Mouse (Mus musculus): ENCODE results near the gene Stk16.

Stk16 gene

GRCm38 (mm10) chr1:75236117-75237050 is 25.7 kb downstream of the Stk16 start, which contains the start of gene Dnajb2:
Gene Dnajb2 (plus strand): TSS chr1:75236406.
- peak; percentile 85 for DNase-seq (ENCODE audit: extremely low spot score)

- DNase-seq (ENCODE audit: extremely low spot score): no peak
Measured at GRCm38 (mm10) chr1:75239591-75239990, 29.0 kb downstream of the Stk16 start.

- no peak for DNase-seq (ENCODE audit: extremely low spot score)
Measured at GRCm38 (mm10) chr1:75243411-75243810, 32.8 kb downstream of the Stk16 start.

- DNase-seq (ENCODE audit: extremely low spot score): no peak
Measured at GRCm38 (mm10) chr1:75244175-75244826, 33.7 kb downstream of the Stk16 start.

- peak; percentile 45 for DNase-seq (ENCODE audit: extremely low spot score)
Measured at GRCm38 (mm10) chr1:75244836-75245235, 34.2 kb downstream of the Stk16 start.

DNA sequence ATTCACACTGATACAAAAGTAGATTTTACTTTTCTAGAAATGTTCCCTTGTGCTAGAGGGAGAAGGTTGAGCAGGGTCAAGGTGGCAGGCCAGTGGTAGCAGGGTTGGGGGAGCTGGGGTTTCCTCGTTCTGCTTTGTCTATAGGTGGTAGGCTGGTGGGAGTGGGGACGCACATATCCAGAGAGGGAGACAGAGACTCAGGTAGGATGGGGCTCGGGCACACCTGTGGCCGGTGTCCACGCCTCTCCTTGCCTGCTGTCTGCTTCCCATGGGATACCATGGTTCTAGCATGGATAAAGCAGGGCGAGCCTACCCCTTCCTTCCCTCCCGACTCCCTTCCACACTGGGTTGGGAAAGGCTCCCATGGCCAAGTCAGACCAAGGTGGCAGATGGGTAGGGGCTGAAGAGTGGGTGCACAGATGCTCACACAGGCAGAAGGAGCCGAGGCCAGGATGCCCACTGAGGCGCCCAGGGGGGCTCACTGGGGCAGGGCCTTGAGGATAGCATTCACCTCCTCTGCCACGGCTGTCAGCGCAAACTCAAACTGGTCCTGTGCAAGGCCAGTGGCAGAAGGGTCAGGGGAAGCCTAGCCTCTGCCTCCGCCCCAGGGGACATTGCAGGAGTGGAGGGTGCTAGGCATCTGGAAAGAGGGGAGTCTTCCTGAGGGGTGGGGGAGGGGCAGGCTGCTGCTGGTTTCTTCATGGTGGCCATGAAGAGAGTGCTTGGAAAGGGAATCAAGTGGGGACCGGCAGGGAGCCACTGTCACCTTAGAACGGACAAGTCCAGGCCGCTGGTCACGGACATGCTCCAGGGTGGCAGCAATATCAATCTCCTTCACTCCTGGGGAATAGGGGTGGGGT is 36.7 kb downstream of the Stk16 start:
- DNase-seq (ENCODE audit: extremely low spot score): no peak

DNA sequence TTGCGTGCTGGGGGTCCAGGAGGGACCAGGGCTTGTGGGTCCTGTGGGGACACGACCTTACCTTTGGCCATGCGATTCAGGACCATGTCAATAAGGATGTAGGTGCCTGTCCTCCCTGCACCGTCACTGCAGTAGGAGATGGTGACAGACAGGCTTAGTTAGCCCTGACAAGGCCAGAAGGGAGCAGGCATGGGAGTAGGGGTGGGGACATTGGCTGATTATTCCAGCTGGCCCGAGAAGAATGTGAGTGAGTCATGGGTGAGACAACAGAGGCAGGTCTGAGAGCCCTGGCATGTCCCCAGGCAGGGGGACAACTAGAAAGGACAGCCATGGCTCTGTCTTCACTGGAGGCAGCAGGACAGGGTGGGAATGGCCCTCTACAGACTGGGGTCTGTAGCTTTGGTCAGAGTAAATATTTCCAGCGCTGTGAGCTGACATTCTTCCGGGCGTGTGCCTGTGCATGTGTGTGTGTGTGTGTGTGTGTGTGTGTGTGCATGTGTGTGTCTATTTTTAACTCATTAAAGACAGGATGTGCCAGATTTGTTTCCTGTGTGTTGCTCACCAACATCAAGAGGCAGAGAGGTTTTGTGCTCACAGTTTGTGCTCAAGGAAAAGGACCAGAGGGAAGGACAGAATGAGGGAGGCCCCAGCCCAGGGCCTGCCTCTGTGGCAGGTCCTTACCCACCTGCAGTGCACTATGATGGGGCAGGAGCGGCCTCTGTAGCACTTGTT is 37.6 kb downstream of the Stk16 start:
- DNase-seq (ENCODE audit: extremely low spot score): no peak

- DNase-seq (ENCODE audit: extremely low spot score): no peak
Measured at GRCm38 (mm10) chr1:75250498-75250897, 39.9 kb downstream of the Stk16 start.

DNA sequence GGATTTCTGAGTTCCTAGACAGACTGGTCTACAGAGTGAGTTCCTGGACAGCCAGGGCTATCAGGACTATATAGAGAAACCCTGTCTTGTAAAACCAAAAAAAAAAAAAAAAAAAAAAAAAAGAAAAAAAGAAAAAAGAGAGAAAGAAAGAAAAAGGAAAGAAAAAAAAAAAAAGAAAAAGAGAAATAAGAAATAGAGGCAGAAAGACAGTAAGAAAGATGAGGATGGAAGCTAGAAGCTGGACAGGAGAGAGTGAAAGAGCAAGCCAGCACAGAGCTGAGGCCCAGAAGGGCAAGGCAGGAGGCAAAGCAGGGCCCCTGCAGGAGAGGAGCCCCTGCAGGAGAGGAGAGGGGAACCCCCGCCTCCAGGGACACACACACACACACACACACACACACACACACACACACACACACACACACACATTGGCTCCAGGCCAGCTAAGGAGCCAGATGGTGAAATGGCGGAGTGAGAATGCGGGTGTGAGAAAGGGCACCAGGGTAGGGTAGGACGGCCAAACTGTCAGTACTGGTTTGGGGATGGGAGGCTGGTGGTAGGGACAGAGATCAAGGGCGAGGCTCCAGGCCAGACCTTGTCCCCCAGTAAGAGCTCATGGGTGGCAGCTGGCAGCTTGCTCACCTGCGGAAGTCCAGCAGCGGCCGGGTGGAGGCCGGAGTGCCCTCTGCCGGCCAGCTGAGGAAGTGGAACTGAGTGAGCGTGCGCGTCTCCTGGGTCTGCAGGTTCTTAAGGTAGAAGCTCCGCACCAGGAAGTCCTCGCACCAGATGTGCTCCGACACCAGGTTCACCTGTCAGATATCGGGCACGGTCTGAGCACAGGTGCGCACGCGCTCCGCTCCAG is 40.7 kb downstream of the Stk16 start:
- peak; percentile 74 for DNase-seq (ENCODE audit: extremely low spot score)

DNA sequence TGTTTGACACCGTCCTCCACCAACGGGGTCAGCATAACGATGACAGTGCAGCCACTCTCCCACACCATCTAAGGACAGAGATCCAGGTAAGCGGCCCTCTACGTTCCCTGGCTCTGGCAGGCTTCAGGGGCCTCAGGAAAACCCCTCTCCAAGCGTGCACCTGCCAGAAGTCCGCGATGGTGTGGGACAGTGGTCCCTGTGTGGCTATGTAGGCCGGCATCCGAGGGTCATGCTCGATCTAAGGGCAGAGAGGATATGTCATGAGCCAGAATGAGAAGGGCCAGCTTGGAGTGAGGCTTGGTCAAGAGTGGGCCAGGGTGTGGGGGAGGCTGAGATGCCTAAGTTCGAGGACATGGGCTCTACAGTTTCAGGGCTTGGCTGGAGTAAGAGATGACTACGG is 41.7 kb downstream of the Stk16 start:
- no peak for DNase-seq (ENCODE audit: extremely low spot score)

GRCm38 (mm10) chr1:75253029-75253428 is 42.4 kb downstream of the Stk16 start:
- DNase-seq (ENCODE audit: extremely low spot score): no peak

DNA sequence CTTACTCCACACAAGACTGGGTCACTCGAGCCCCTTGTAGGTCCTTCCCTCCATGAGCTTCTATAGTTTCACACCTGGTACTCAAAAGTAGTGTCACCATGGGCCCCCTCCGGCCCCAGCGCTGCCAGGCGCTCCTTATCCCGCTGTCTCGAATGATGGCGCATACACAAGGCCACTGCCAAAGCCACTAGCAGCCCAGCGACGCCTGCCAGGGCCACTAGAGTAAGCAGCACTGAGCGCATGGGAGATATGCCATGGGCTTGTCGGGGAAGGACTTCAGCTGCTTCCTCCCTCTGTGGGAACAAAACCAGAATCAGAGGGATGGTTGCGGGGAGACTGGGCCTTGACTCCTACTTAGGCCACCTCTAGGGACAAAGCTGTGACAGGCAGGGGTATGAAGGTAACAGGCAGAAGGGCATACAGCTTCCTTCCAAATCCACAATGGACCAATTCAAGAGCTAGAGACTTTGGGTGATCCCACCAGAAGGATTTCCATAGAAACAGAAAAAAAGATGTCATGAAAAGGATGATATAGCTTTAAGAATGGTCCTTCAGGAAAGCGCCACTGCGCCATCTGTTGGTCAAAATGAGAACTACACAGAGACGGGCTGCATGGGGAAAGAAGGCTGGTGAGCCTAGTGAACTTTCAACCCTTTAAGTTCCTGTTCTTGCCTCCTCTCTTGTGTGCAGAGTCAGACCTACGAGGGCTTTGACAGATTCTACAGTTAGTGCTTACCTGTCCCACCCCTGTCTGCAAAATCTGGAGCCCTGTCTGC is 43.4 kb downstream of the Stk16 start:
- DNase-seq (ENCODE audit: extremely low spot score): peak; percentile 73

- no peak for DNase-seq (ENCODE audit: extremely low spot score)
Measured at GRCm38 (mm10) chr1:75254625-75255013, 44.0 kb downstream of the Stk16 start.

GRCm38 (mm10) chr1:75255516-75256046 is 44.9 kb downstream of the Stk16 start:
- DNase-seq (ENCODE audit: extremely low spot score): no peak

DNA sequence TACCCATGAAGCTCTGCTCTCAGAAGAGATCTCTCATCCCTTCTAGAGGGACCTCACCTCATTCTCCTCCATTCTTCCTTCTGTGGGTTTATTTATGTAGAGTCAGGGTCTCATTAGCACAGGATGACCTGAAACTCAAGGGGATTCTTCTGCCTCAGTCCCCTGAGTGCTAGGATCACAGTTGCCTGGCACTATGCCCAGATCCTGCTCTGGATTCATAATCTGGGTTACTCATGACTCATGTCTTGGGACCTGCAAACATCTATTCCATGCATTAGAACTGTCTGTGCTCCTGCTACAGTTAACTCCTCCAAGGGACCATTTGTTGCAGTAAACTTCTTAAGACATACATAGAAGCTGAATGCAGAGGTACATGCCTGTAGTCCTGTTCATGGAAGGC is 50.6 kb downstream of the Stk16 start:
- DNase-seq (ENCODE audit: extremely low spot score): no peak

DNA sequence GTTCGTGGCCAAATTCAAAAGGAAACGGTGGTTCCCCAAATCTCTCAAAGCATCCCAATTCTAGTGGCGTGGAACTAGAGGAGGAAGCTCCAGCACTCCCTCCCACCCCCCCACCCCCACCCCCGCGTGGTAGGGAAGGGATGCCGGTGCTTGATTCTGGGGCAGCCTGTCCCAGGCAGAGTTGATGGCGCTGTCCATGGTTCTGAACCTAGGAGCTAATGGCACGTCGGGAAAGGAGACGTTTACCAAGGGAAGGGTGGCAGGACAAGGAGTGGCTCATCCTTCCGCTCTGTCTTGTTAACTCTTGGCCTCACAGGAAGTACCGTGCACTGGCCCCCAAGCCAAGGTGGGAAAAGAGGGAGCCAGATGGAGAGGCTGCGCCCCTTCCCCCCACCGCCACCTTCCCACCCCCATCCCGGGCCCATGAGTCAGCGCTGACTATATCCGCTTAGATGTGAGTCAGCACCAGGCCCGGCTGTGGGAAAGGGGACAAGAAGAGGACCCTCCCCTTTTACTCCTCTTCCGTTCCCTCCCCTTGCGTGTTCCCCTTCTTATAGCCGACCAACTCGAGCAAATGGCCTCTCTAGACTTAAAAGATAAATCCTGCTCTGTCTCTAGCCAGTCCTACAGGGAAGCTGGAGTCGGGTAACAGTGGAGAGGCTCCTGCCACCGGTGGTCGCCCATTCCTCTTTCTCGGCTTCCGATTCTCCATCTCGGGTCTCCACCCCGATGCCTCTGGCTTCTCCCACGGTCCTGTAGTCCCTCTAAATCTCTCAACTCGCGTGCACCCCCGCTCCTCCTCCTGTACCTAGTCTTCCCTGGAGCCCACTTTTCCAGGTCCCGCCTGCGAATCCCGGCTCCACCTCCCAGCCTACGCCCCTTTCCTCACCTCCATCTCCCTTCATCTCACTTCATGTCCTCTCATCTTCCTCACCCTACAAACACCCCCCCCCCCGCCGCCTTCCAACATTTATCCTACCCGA is 52.6 kb downstream of the Stk16 start:
- peak; percentile 74 for DNase-seq (ENCODE audit: extremely low spot score)

DNA sequence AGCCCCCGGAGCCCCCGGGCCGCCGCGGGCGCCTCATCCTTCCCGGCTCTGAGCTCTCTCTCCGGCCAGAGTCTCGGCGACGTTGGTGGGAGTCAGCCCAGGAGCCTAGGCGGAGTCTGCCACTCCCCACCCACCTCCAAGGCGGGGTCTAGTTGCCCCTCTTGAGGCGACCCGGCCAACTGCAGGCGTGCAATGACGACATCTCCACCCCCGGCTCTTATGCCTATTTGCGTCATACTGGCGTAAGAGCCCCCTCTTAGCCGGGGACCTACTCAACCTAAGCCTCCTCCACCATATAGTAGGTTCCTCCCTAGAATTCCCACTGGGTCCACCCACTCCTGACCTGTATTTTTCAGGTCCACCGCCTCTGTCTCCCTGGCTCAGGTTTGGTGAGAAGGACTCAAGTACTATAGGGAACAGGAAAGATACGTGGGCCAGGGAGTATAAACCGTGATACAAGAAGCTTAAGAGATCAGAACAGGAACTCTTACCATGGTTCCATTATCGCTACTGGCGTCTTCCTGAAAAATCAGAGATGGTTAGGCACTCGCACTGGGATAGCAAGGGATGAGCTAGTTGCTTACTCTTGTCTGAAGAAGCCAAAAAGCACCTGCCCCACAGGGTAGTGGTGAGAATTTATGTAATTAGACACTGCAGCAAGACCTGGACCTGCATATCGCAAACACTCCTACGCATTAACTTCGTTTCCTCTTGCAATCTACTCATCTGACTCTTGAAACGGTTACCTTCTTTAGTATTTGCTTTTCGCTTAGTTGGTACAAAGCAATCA is 53.6 kb downstream of the Stk16 start, which contains the start of gene Ptprn:
TSS of gene Ptprn (minus strand) at position 412 of the 790 bp plus-strand sequence.
- no peak for DNase-seq (ENCODE audit: extremely low spot score)

Measured in embryo, embryonic 9.5 days (tissue).